Mouse (Mus musculus) lung, adult 2 months (tissue): Measurements from ENCODE around the gene Ppp1r15b.

Source experiments
- CTCF ChIP-seq: fragments of 200-500 bp; IDR thresholded peaks from 2 replicates; pipeline ENCODE4 v1.5.1; 2011; ENCODE audit warnings: mild to moderate bottlenecking, low read length, control low read depth; ENCODE audit not compliant: insufficient read depth
- POLR2A ChIP-seq: fragments of 200-500 bp; IDR thresholded peaks from 2 replicates; pipeline ENCODE4 v1.6.1; 2011; ENCODE audit warnings: low read depth, mild to moderate bottlenecking, control low read depth, low read length, borderline replicate concordance; ENCODE audit errors: extremely low read depth

GRCm38 (mm10) chr1:133083942-133084625 lies 46.9 kb upstream of the Ppp1r15b start:
- TF ChIP-seq POLR2A (no peak), CTCF (no peak)
